Mouse (Mus musculus): Measurements from ENCODE around the gene Ntm.

DNA sequence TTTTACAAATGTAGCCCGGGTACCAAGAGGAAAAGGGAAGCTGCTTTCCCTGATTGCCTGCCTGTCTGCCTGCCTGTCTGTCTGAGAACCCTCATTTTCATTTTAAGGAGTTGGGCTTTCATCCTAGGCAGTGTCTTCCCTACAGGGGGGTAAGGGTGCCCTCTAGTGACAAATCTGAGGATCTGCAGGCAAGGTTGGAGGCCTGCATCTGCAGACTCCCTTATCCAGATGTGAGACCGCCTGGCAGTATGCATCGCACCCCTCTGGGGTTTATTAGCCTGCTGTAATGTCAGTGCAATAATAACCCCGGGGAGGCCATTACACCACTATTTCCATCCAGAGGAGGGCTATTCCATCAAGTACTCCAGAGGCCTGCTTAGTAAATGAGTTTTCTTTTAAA, 312.3 kb downstream of the Ntm start:
- TF ChIP-seq CTCF (IDR thresholded peaks at IDR 0.05; ENCODE audit: control insufficient read depth, insufficient read depth, low read length) = peak; percentile 56; the same call in 1 of the 2 replicates
- no peak for TF ChIP-seq POLR2A (IDR thresholded peaks at IDR 0.05; ENCODE audit: borderline replicate concordance, control insufficient read depth, low read depth, low read length)

All from bone marrow, adult 2 months (tissue).